Mouse (Mus musculus): ENCODE results near the gene Klc4.

The Klc4 gene

DNA sequence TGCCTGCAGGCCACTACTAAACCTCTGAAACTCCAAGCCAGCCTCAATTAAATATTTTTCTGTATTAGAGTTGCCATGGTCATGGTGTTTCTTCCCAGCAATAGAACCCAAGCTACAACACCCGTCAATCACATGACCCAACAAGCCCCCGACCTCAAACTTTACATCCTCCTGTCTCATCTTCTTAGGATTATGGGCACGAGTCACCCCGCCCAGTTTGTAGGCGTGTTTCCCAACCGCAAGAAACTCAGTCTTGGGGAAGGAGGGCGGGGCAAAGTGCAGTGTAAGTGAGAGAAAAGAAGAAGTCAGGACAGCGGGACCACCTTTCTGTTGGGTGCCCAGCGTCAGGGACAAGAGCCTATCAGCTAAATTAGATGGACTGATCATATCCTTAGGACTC, 57.6 kb downstream of the Klc4 start:
- DNase-seq = no peak

- DNase-seq = no peak
Observed at GRCm38 (mm10) chr17:46586327-46586726, 59.5 kb downstream of the Klc4 start.
